Mouse (Mus musculus) CH12.LX (cell line): Measurements from ENCODE around the gene Aqp6. TPM values are rescaled to one million over a fixed set of nuclear protein-coding genes. Genes with fewer than 3 reads are reported as not detected.

ENCODE experiments used
- DNase-seq: peaks from one replicate; pipeline ENCODE4 v3.0.0-alpha.2; 2013; ENCODE audit errors: extremely low read depth
- H3K27ac ChIP-seq: 2 replicates; pipeline ENCODE4 v1.5.1; 2012; ENCODE audit warnings: low read depth, mild to moderate bottlenecking, control low read depth, moderate library complexity; ENCODE audit not compliant: insufficient read depth
- H3K27me3 ChIP-seq: replicated peaks from 2 replicates; pipeline ENCODE3; 2012; ENCODE audit warnings: inconsistent platforms
- H3K36me3 ChIP-seq, 2 experiments: replicated peaks in 1 of 2; 2 replicates each; pipeline versions ENCODE3 to v1.6.1; 2012; ENCODE audit warnings: inconsistent platforms in 1 of 2, low read length in 1 of 2, mild to moderate bottlenecking in 1 of 2, mixed read lengths in 1 of 2, moderate library complexity in 1 of 2; ENCODE audit not compliant: control insufficient read depth in 1 of 2, insufficient read depth in 1 of 2
- H3K4me1 ChIP-seq, 2 experiments: 2 replicates each; pipeline ENCODE4 v1.6.1; 2012; ENCODE audit warnings: inconsistent platforms in 1 of 2, moderate library complexity in 1 of 2; ENCODE audit not compliant: insufficient read depth in 2 of 2, control insufficient read depth in 1 of 2
- H3K4me2 ChIP-seq: 2 replicates; pipeline ENCODE4 v1.6.1; 2012; ENCODE audit warnings: low read depth, mild to moderate bottlenecking, control low read depth; ENCODE audit not compliant: poor library complexity, insufficient read depth, severe bottlenecking
- H3K4me3 ChIP-seq, 3 experiments: fragments of 150-350 bp in 1 of 3; sonication (generic) in 1 of 3; replicated peaks in 1 of 3; 2 replicates each; pipeline versions ENCODE3 to v1.5.1; 2011 to 2012; ENCODE audit warnings: low read depth in 2 of 3, low read length in 2 of 3, mild to moderate bottlenecking in 2 of 3, moderate library complexity in 2 of 3, control low read depth in 1 of 3, improper control_type of control experiment in 1 of 3, inconsistent platforms in 1 of 3, mixed read lengths in 1 of 3; ENCODE audit not compliant: poor library complexity in 1 of 3
- H3K79me2 ChIP-seq: replicated peaks from 2 replicates; pipeline ENCODE4 v1.6.1; 2012; ENCODE audit warnings: mild to moderate bottlenecking, moderate library complexity; ENCODE audit not compliant: control insufficient read depth, poor library complexity, insufficient read depth, severe bottlenecking; ENCODE audit errors: extremely low read depth
- H3K9ac ChIP-seq: 2 replicates; pipeline ENCODE4 v1.6.1; 2012; ENCODE audit warnings: low read depth, mild to moderate bottlenecking, control low read depth, moderate library complexity; ENCODE audit not compliant: insufficient read depth
- H3K9me3 ChIP-seq: replicated peaks from 2 replicates; pipeline ENCODE3; 2012; ENCODE audit warnings: low read length, inconsistent platforms, mixed read lengths
- CHD2 ChIP-seq: IDR thresholded peaks from 2 replicates; pipeline ENCODE4 v1.6.1; 2011; ENCODE audit warnings: low read length, improper control_type of control experiment
- CTCF ChIP-seq, 2 experiments: IDR thresholded peaks in 1 of 2; conservative IDR thresholded peaks in 1 of 2; 2 replicates each; pipeline ENCODE4 v1.5.1; 2011 to 2012; ENCODE audit warnings: low read depth in 2 of 2, low read length in 2 of 2, improper control_type of control experiment in 1 of 2, inconsistent platforms in 1 of 2, mild to moderate bottlenecking in 1 of 2, moderate library complexity in 1 of 2
- E2F4 ChIP-seq: IDR thresholded peaks from 2 replicates; pipeline ENCODE4 v1.6.1; 2011; ENCODE audit warnings: low read depth, low read length, improper control_type of control experiment; ENCODE audit not compliant: insufficient replicate concordance
- ELF1 ChIP-seq: IDR thresholded peaks from 2 replicates; pipeline ENCODE4 v1.6.1; 2014; ENCODE audit warnings: low read depth, mild to moderate bottlenecking, inconsistent platforms, low read length, improper control_type of control experiment
- EP300 ChIP-seq: IDR thresholded peaks from 2 replicates; pipeline ENCODE4 v1.6.1; 2011; ENCODE audit warnings: low read length, improper control_type of control experiment
- HCFC1 ChIP-seq: IDR thresholded peaks from 2 replicates; pipeline ENCODE4 v1.6.1; 2012; ENCODE audit warnings: low read depth, mild to moderate bottlenecking, inconsistent platforms, low read length, improper control_type of control experiment
- IRF4 ChIP-seq: IDR thresholded peaks from 2 replicates; pipeline ENCODE4 v1.6.1; 2014; ENCODE audit warnings: low read depth, mild to moderate bottlenecking, inconsistent platforms, low read length, improper control_type of control experiment
- KAT2A ChIP-seq: IDR thresholded peaks from 2 replicates; pipeline ENCODE4 v1.6.1; 2012; ENCODE audit warnings: low read length, improper control_type of control experiment, inconsistent platforms; ENCODE audit not compliant: insufficient replicate concordance
- MAFK ChIP-seq: IDR thresholded peaks from 2 replicates; pipeline ENCODE4 v1.6.1; 2011; ENCODE audit warnings: low read length, improper control_type of control experiment; ENCODE audit not compliant: insufficient replicate concordance
- MAX ChIP-seq: IDR thresholded peaks from 2 replicates; pipeline ENCODE4 v1.6.1; 2011; ENCODE audit warnings: low read length, improper control_type of control experiment
- MAZ ChIP-seq: IDR thresholded peaks from 2 replicates; pipeline ENCODE4 v1.6.1; 2012; ENCODE audit warnings: low read depth, mild to moderate bottlenecking, inconsistent platforms, low read length, improper control_type of control experiment, moderate library complexity
- MEF2A ChIP-seq: IDR thresholded peaks from 2 replicates; pipeline ENCODE4 v1.6.1; 2014; ENCODE audit warnings: low read depth, mild to moderate bottlenecking, inconsistent platforms, low read length, improper control_type of control experiment, borderline replicate concordance
- MXI1 ChIP-seq: IDR thresholded peaks from 2 replicates; pipeline ENCODE4 v1.6.1; 2011; ENCODE audit warnings: mild to moderate bottlenecking, low read depth, low read length, improper control_type of control experiment
- MYC ChIP-seq: IDR thresholded peaks from 2 replicates; pipeline ENCODE4 v1.6.1; 2011; ENCODE audit warnings: low read depth, mild to moderate bottlenecking, improper control_type of control experiment, low read length
- NELFE ChIP-seq: IDR thresholded peaks from 2 replicates; pipeline ENCODE4 v1.6.1; 2011; ENCODE audit warnings: low read depth, low read length, improper control_type of control experiment
- NRF1 ChIP-seq: IDR thresholded peaks from 2 replicates; pipeline ENCODE4 v1.6.1; 2014; ENCODE audit warnings: low read depth, mild to moderate bottlenecking, inconsistent platforms, low read length, improper control_type of control experiment, moderate library complexity
- PAX5 ChIP-seq: IDR thresholded peaks from 2 replicates; pipeline ENCODE4 v1.6.1; 2012; ENCODE audit warnings: low read length, inconsistent platforms, mixed read lengths
- POLR2A ChIP-seq: IDR thresholded peaks from 2 replicates; pipeline ENCODE4 v1.6.1; 2011; ENCODE audit warnings: low read depth, mild to moderate bottlenecking, improper control_type of control experiment, low read length
- POLR2AphosphoS2 ChIP-seq: IDR thresholded peaks from 2 replicates; pipeline ENCODE4 v1.6.1; 2011; ENCODE audit warnings: low read depth, low read length, improper control_type of control experiment
- RCOR1 ChIP-seq: conservative IDR thresholded peaks from 2 replicates; pipeline ENCODE4 v1.6.1; 2012; ENCODE audit warnings: low read depth, mild to moderate bottlenecking, inconsistent platforms, low read length, improper control_type of control experiment
- SIN3A ChIP-seq: IDR thresholded peaks from 2 replicates; pipeline ENCODE4 v1.6.1; 2012; ENCODE audit warnings: low read length, improper control_type of control experiment, inconsistent platforms
- TBP ChIP-seq: conservative IDR thresholded peaks from 2 replicates; pipeline ENCODE4 v1.6.1; 2011; ENCODE audit warnings: low read depth, low read length, improper control_type of control experiment
- TCF12 ChIP-seq: IDR thresholded peaks from 2 replicates; pipeline ENCODE4 v1.6.1; 2014; ENCODE audit warnings: low read depth, mild to moderate bottlenecking, inconsistent platforms, low read length, improper control_type of control experiment
- ZKSCAN1 ChIP-seq: IDR thresholded peaks from 2 replicates; pipeline ENCODE4 v1.6.1; 2012; ENCODE audit warnings: low read depth, inconsistent platforms, low read length, improper control_type of control experiment, borderline replicate concordance
- ZMIZ1 ChIP-seq: IDR thresholded peaks from 2 replicates; pipeline ENCODE4 v1.6.1; 2012; ENCODE audit warnings: low read depth, mild to moderate bottlenecking, inconsistent platforms, low read length, improper control_type of control experiment
- ZNF384 ChIP-seq: IDR thresholded peaks from 2 replicates; pipeline ENCODE4 v1.6.1; 2012; ENCODE audit warnings: low read depth, low read length, improper control_type of control experiment, inconsistent platforms
- dilution Hi-C: fragments of 300-500 bp; cut with MboI; formaldehyde crosslinking; loops from 2 replicates; pipeline ENCODE4 v1.14.3; 2020; ENCODE audit warnings: low sequenced_read_pairs; ENCODE audit not compliant: extremely low pct_unique_long_range_greater_than_20kb, extremely low pct_ligation_motif_present
- in situ Hi-C: fragments of 300-500 bp; cut with MboI; formaldehyde crosslinking; loops from 3 replicates; pipeline ENCODE4 v1.14.3; 2019; ENCODE audit warnings: low sequenced_read_pairs, low pct_ligation_motif_present, low pct_unique_long_range_greater_than_20kb, mixed read lengths
- polyA plus RNA-seq: library from polyadenylated mRNA; unstranded; fragments of >175 nt; gene quantifications from 2 replicates; pipeline ENCODE4 v1.2.1, GENCODE M21; 2012; ENCODE audit warnings: low read depth; ENCODE audit not compliant: insufficient read length
- total RNA-seq, 2 experiments: library from RNA; depleted of rRNA; stranded (reverse); fragments of 300-350 nt in 1 of 2; fragments of >200 nt in 1 of 2; gene quantifications; 2 replicates each; pipeline ENCODE4 v1.2.3; 2012 to 2014

The Aqp6 gene
- total and polyA plus RNA-seq, 3 experiments, result not detected

DNA sequence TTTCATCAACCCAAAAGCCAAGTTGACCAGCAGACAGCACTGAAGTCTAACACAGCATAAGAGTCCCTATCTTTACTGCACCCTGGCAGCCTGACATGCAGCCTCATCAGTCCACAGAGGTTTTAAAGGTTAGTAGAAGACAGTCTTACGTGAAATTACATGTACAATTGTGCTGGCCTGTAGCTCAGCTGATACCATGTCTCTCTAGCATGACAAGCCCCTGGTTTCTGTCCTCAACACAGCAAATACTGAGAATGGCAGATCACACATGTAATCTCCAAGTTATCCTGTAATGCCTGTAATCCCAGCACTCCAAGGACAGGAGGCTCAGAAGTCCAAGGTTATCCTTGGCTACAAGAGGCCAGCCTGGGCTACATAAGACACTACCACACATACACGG lies 49.1 kb downstream of the Aqp6 start:
- H3K36me3 ChIP-seq, result peaks cover 0 to 11% of the 10 kb centered on the region in 2 experiments
- peak overlapping the region; percentile 70 to 86 (median 80) for H3K4me3 ChIP-seq
- peaks cover 57% of the 10 kb centered on the region for H3K79me2 ChIP-seq
- H3K9me3 ChIP-seq, result no peaks in the 10 kb centered on the region
- H3K4me1 ChIP-seq, result peaks cover 14 to 64% of the 10 kb centered on the region in 2 experiments
- in situ Hi-C loops, result no loop called here
- 0 out of 2 replicates have a peak overlapping the region, but pooled peaks have one; percentile 29 for H3K27ac ChIP-seq
- peak overlapping the region; percentile 90 for H3K9ac ChIP-seq
- no peak for DNase-seq
- TF ChIP-seq MAX, result 0 out of 2 replicates have a peak, but pooled peaks have one; percentile 21
- no peak for TF ChIP-seq CHD2
- TF ChIP-seq MXI1, result 0 out of 2 replicates have a peak, but pooled peaks have one; percentile 36
- TF ChIP-seq SIN3A, result peak; percentile 61; the same call in 1 of the 2 replicates
- peaks cover 13% of the 10 kb centered on the region for H3K27me3 ChIP-seq
- dilution Hi-C loops, result no loop called here
- H3K4me2 ChIP-seq, result peak overlapping the region; percentile 85

DNA sequence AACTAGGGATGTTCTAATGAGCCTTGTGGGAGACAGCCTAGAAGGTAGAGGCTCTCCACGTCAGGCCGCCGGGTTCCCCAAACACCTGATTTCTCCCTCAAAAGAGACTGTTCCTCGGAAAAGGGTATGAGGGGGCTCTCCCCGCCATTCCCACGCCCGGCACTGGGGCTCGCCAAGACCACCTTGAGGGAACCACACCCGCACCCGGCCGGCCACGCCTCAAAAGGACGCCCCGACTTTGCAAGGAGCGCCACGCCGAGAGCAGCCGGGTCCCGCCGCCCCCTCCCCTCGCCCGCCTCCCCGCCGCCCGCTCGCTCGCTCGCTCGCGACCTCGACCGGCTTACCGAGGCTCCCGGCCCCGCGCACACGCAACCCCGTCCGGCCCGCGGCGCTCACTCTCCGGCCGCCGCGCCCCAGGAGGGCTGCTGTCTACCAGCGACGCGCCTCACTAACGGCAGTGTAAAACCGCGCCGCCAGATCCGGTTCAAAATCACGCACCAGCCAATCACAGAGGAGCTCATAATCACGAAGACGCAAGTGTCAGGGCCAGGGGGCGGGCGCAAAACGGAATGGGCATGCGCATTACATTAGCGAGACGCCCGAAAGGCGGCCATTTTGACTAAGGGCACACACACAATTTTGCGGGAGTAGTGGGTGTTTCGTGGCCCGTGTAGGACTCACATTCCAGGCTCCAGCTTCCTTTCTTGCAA lies 50.1 kb downstream of the Aqp6 start, which contains the start of gene Racgap1:
TSS of gene Racgap1 (minus strand) at position 494 of the 710 bp plus-strand sequence.
- in situ Hi-C loops (no loop called here), dilution Hi-C loops (no loop called here)
- peaks cover 47% of the 10 kb centered on the region for H3K79me2 ChIP-seq
- 0 out of 2 replicates have a peak within 1 kb of the TSS, but pooled peaks have one; percentile 29 for H3K27ac ChIP-seq
- peak; percentile 100 for DNase-seq
- H3K9ac ChIP-seq, result peak within 1 kb of the TSS; percentile 90
- H3K4me3 ChIP-seq, result peak within 1 kb of the TSS; percentile 70 to 86 (median 80)
- peak within 1 kb of the TSS; percentile 85 for H3K4me2 ChIP-seq
- peaks cover 12 to 54% of the 10 kb centered on the region in 2 experiments for H3K4me1 ChIP-seq
- no peaks in the 10 kb centered on the region for H3K9me3 ChIP-seq
- peaks cover 0 to 7% of the 10 kb centered on the region in 2 experiments for H3K36me3 ChIP-seq
- peak; percentile 24; the same call in 1 of the 2 replicates for TF ChIP-seq IRF4
- TF ChIP-seq NELFE, result peak; percentile 79
- TF ChIP-seq ZMIZ1, result no peak
- TF ChIP-seq TCF12, result peak; percentile 48; the same call in 1 of the 2 replicates
- peak; percentile 14; the same call in 1 of the 2 replicates for TF ChIP-seq MAX
- no peak for TF ChIP-seq EP300
- TF ChIP-seq CTCF (conservative IDR thresholded peaks at IDR 0.05 in 1 of 2, IDR thresholded peaks at IDR 0.05 in 1 of 2; ENCODE audit: low read depth in 2 of 2, low read length in 2 of 2), result no peak
- peak; percentile 53; the same call in 1 of the 2 replicates for TF ChIP-seq POLR2AphosphoS2
- peak; percentile 92 for TF ChIP-seq HCFC1
- peak; percentile 83 for TF ChIP-seq MXI1
- peak; percentile 89 for TF ChIP-seq NRF1
- no peak for TF ChIP-seq MEF2A
- TF ChIP-seq ZNF384, result no peak
- TF ChIP-seq ZKSCAN1, result no peak
- 0 out of 2 replicates have a peak, but pooled peaks have one; percentile 52 for TF ChIP-seq CHD2
- no peak for TF ChIP-seq SIN3A
- peak; percentile 38; the same call in 1 of the 2 replicates for TF ChIP-seq ELF1
- peak; percentile 86 for TF ChIP-seq POLR2A
- TF ChIP-seq TBP, result 0 out of 2 replicates have a peak, but pooled peaks have one; percentile 42
- peak; percentile 91; the same call in 1 of the 2 replicates for TF ChIP-seq E2F4
- no peak for TF ChIP-seq RCOR1
- TF ChIP-seq KAT2A, result peak; percentile 83
- no peak for TF ChIP-seq MYC
- 0 out of 2 replicates have a peak, but pooled peaks have one; percentile 14 for TF ChIP-seq MAZ
- TF ChIP-seq PAX5, result no peak
- TF ChIP-seq MAFK, result no peak
- peaks cover 22% of the 10 kb centered on the region for H3K27me3 ChIP-seq
